Mouse (Mus musculus) erythroid progenitor cell, adult 5-6 weeks (primary cell): ENCODE measurements at regions not wholly inside any gene's neighbourhood (a gene's known extent, or its start where the extent isn't known, plus 50 kb on each side); places are given as distances from the start of the nearest gene placed in this dataset.
"Not testable (repeated sequence)": the region's sequence is repeated elsewhere in the genome, so short reads cannot be mapped to it uniquely, and the experiment has no call there.

Experiments used
- ATAC-seq: replicated peaks from 2 replicates; pipeline ENCODE4 v1.8.0; 2016; ENCODE audit warnings: moderate number of reproducible peaks, mild to moderate bottlenecking, moderate TSS enrichment, inconsistent platforms; ENCODE audit not compliant: poor library complexity, low FRiP score, severe bottlenecking

- not testable (repeated sequence) for ATAC-seq
Observed at GRCm38 (mm10) chr8:20495542-20495941, 119.2 kb upstream of the Gm21119 start.

GRCm38 (mm10) chr8:20513920-20514319, 100.8 kb upstream of the Gm21119 start:
- not testable (repeated sequence) for ATAC-seq

- ATAC-seq = not testable (repeated sequence)
Observed at GRCm38 (mm10) chr8:20516324-20516830, 98.3 kb upstream of the Gm21119 start.

DNA sequence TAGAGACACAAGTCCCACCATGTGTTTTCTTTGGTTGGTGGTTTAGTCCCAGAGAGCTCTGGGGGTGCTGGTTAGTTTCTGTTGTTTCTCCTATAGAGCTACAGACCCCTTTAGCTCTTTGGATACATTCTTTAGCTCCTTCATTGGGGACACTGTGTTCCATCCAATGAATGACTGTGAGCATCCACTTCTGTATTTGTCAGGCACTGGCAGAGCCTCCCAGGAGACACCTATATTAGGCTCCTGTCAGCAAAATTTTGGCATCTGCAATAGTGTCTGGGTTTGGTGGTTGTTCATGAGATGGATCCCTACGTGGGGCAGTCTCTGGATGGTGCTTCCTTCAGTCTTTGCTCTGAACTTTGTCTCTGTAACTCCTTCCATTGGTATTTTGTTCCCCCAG, 97.2 kb upstream of the Gm21119 start:
- not testable (repeated sequence) for ATAC-seq

DNA sequence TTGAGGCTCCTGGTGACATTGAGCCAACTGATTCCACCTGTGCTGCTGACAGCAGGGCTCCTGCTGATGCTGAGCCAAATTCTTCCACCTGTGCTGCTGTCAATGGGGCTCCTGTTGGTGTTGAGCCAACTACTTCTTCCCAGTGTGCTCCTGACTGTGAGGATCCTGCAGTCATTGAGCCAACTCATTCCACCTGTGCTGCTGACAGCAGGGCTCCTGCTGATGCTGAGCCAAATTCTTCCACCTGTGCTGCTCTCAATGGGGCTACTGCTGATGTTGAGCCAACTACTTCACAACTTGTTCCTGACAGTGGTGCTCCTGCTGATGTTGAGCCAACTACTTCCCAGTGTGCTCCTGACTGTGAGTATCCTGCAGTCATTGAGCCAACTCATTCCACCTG, 90.2 kb upstream of the Gm21119 start:
- ATAC-seq = not testable (repeated sequence)

GRCm38 (mm10) chr8:20529048-20529447, 85.7 kb upstream of the Gm21119 start:
- not testable (repeated sequence) for ATAC-seq

DNA sequence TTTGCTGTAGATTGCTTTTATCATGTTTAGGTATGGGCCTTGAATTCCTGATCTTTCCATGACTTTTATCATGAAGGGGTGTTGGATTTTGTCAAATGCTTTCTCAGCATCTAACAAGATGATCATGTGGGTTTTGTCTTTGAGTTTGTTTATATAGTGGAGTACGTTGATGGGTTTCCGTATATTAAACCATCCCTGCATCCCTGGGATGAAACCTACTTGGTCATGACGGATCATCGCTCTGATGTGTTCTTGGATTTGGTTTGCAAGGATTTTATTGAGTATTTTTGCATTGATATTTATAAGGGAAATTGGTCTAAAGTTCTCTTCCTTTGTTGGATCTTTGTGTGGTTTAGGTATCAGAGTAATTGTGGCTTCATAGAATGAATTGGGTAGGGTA, 75.7 kb upstream of the Gm21119 start:
- ATAC-seq = not testable (repeated sequence)

DNA sequence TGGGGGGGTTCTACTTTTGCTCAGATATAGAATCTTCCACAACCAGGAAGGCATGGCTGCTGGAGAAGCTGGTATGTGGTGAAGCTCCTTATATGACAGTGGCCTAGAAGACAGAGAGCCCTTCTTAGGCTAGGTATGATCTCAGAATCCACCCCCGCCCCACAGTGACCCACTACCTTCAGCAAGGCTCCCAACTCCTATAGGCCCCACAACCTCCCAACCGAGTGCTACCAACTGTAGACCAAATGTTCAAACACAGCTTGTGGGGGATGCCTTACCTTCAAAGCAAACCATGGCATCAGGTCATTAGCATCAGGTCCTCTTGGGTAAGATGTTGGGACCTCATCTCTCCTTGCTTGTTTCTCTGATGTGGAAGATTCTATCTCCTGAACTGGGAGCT, 70.6 kb upstream of the Gm21119 start:
- ATAC-seq = not testable (repeated sequence)

DNA sequence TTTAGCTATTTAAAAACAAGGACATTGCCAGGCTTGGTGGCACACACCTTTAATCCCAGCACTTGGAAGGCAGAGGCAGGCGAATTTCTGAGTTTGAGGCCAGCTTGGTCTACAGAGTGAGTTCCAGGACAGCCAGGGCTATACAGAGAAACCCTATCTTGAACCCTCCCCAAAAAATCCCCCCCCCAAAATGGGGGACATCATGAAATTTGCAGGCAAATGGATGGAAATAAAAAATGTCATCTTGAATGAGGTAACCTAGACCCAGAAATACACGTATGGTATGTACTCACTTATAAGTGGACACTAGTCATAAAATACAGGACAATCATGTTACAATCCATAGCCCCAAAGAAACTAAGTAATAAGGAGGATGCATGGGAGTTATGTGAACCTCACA, 69.4 kb upstream of the Gm21119 start:
- ATAC-seq = not testable (repeated sequence)

- ATAC-seq = not testable (repeated sequence)
Observed at GRCm38 (mm10) chr8:20546401-20546800, 68.3 kb upstream of the Gm21119 start.

GRCm38 (mm10) chr8:20550054-20550778, 64.5 kb upstream of the Gm21119 start:
- peak; percentile 100 for ATAC-seq

DNA sequence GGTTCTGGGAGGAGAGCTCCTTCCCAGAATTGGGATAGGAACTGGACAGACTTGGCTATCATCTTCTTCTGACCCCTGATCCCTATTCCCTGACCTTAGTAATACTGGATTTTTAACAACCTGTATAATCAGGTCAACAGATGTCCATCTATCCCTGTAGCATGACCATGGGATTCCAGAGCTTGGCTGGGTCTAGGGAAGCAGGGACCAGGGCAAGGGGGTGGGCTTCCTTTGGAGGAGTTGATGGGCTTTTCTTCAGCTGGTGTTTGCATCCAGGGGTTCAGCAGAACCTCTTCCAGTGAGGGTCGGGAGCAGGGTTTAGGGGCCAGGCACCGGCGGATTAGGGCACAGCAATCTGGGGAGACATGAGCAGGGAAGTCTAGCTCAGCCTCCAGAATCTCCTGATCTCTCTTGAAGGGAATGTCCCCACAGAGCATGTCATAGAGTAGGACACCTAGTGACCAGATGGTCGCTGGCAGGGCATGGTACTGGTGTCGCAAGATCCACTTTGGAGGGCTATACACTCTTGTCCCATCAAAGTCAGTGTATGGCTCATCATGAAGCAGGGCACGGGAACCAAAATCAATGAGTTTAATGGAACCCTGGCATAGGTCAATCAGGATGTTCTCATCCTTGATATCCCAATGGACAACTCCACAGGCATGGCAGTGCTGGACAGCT, 58.1 kb upstream of the Gm21119 start:
- peak; percentile 28; the same call in 1 of the 2 replicates for ATAC-seq

GRCm38 (mm10) chr8:20557184-20557583, 57.5 kb upstream of the Gm21119 start:
- ATAC-seq = peak; percentile 60

- ATAC-seq = peak; percentile 97
Observed at GRCm38 (mm10) chr8:20557609-20558008, 57.1 kb upstream of the Gm21119 start.
